Mouse (Mus musculus) MEL (cell line): ENCODE results near the gene Reln. TPM values are rescaled to one million over a fixed set of nuclear protein-coding genes. Genes with fewer than 3 reads are reported as not detected.

ENCODE experiments used
- DNase-seq: peaks from one replicate; pipeline ENCODE4 v3.0.0; 2011; ENCODE audit warnings: low read depth, low spot score
- H3K27ac ChIP-seq: 2 replicates; pipeline ENCODE4 v1.5.1; 2012; ENCODE audit warnings: low read depth, mild to moderate bottlenecking, control low read depth, low read length, moderate library complexity; ENCODE audit not compliant: control insufficient read depth
- H3K27me3 ChIP-seq, 2 experiments: fragments of 150-350 bp in 1 of 2; sonication (generic) in 1 of 2; 2 replicates each; pipeline ENCODE4 v1.6.1; 2012; ENCODE audit warnings: low read length in 2 of 2, mild to moderate bottlenecking in 2 of 2, improper control_type of control experiment in 1 of 2, moderate library complexity in 1 of 2; ENCODE audit not compliant: insufficient read depth in 2 of 2, control insufficient read depth in 1 of 2
- H3K36me3 ChIP-seq, 2 experiments: 2 replicates each; pipeline ENCODE4 v1.6.1; 2012 to 2014; ENCODE audit warnings: low read length in 2 of 2, improper control_type of control experiment in 1 of 2, inconsistent platforms in 1 of 2, mild to moderate bottlenecking in 1 of 2; ENCODE audit not compliant: insufficient read depth in 2 of 2, control insufficient read depth in 1 of 2
- H3K4me1 ChIP-seq, 2 experiments: fragments of 150-350 bp in 1 of 2; sonication (generic) in 1 of 2; 2 replicates each; pipeline ENCODE4 v1.6.1; 2012; ENCODE audit warnings: low read length in 2 of 2, improper control_type of control experiment in 1 of 2, mild to moderate bottlenecking in 1 of 2; ENCODE audit not compliant: insufficient read depth in 2 of 2, control insufficient read depth in 1 of 2
- H3K4me3 ChIP-seq, 2 experiments: fragments of 150-350 bp in 1 of 2; sonication (generic) in 1 of 2; 2 replicates each; pipeline ENCODE4 v1.5.1; 2012; ENCODE audit warnings: low read depth in 2 of 2, low read length in 2 of 2, mild to moderate bottlenecking in 2 of 2, moderate library complexity in 2 of 2, control low read depth in 1 of 2, improper control_type of control experiment in 1 of 2; ENCODE audit not compliant: control insufficient read depth in 1 of 2, insufficient read depth in 1 of 2
- H3K79me2 ChIP-seq: 2 replicates; pipeline ENCODE4 v1.6.1; 2012; ENCODE audit warnings: mild to moderate bottlenecking, low read length, moderate library complexity; ENCODE audit not compliant: control insufficient read depth, poor library complexity, insufficient read depth
- H3K9ac ChIP-seq: 2 replicates; pipeline ENCODE4 v1.6.1; 2012; ENCODE audit warnings: low read depth, mild to moderate bottlenecking, control low read depth, low read length, moderate library complexity; ENCODE audit not compliant: control insufficient read depth, poor library complexity, severe bottlenecking
- H3K9me3 ChIP-seq: fragments of 150-350 bp; sonication (generic); replicated peaks from 2 replicates; pipeline ENCODE4 v1.6.1; 2012; ENCODE audit warnings: mild to moderate bottlenecking, low read length, improper control_type of control experiment, moderate library complexity; ENCODE audit not compliant: insufficient read depth
- CHD2 ChIP-seq: IDR thresholded peaks from 2 replicates; pipeline ENCODE4 v1.6.1; 2011; ENCODE audit warnings: low read length, improper control_type of control experiment
- CTCF ChIP-seq, 3 experiments: IDR thresholded peaks in 2 of 3; conservative IDR thresholded peaks in 1 of 3; 2 replicates each; pipeline ENCODE4 v1.5.1; 2011 to 2012; ENCODE audit warnings: low read length in 3 of 3, low read depth in 2 of 3, mild to moderate bottlenecking in 2 of 3, improper control_type of control experiment in 1 of 3, inconsistent platforms in 1 of 3, mixed read lengths in 1 of 3, moderate library complexity in 1 of 3; ENCODE audit not compliant: control insufficient read depth in 1 of 3, insufficient read depth in 1 of 3, poor library complexity in 1 of 3, severe bottlenecking in 1 of 3
- ELF1 ChIP-seq: IDR thresholded peaks from 2 replicates; pipeline ENCODE4 v1.6.1; 2014; ENCODE audit warnings: low read depth, mild to moderate bottlenecking, inconsistent platforms, low read length, improper control_type of control experiment, moderate library complexity
- EP300 ChIP-seq, 2 experiments: IDR thresholded peaks; 2 replicates each; pipeline ENCODE4 v1.6.1; 2011; ENCODE audit warnings: improper control_type of control experiment in 2 of 2, low read length in 2 of 2, low read depth in 1 of 2, mild to moderate bottlenecking in 1 of 2
- ETS1 ChIP-seq: IDR thresholded peaks from 2 replicates; pipeline ENCODE4 v1.6.1; 2012; ENCODE audit warnings: low read depth, mild to moderate bottlenecking, inconsistent platforms, low read length, improper control_type of control experiment, moderate library complexity
- GABPA ChIP-seq: IDR thresholded peaks from 2 replicates; pipeline ENCODE4 v1.6.1; 2012; ENCODE audit warnings: low read depth, mild to moderate bottlenecking, inconsistent platforms, low read length, improper control_type of control experiment, moderate library complexity
- HCFC1 ChIP-seq: IDR thresholded peaks from 2 replicates; pipeline ENCODE4 v1.6.1; 2012; ENCODE audit warnings: low read depth, mild to moderate bottlenecking, inconsistent platforms, low read length, improper control_type of control experiment, moderate library complexity
- JUND ChIP-seq: IDR thresholded peaks from 2 replicates; pipeline ENCODE4 v1.6.1; 2011; ENCODE audit warnings: low read depth, mild to moderate bottlenecking, improper control_type of control experiment, low read length
- KAT2A ChIP-seq: conservative IDR thresholded peaks from 2 replicates; pipeline ENCODE4 v1.6.1; 2012; ENCODE audit warnings: low read depth, low read length, improper control_type of control experiment, inconsistent platforms
- MAFK ChIP-seq: IDR thresholded peaks from 2 replicates; pipeline ENCODE4 v1.6.1; 2011; ENCODE audit warnings: low read depth, mild to moderate bottlenecking, low read length, improper control_type of control experiment, borderline replicate concordance
- MAZ ChIP-seq: IDR thresholded peaks from 2 replicates; pipeline ENCODE4 v1.6.1; 2012; ENCODE audit warnings: low read depth, mild to moderate bottlenecking, inconsistent platforms, low read length, improper control_type of control experiment
- MEF2A ChIP-seq: IDR thresholded peaks from 2 replicates; pipeline ENCODE4 v1.6.1; 2014; ENCODE audit warnings: low read depth, mild to moderate bottlenecking, inconsistent platforms, low read length, improper control_type of control experiment; ENCODE audit not compliant: poor library complexity, insufficient replicate concordance, severe bottlenecking; ENCODE audit errors: extremely low read depth
- MXI1 ChIP-seq: IDR thresholded peaks from 2 replicates; pipeline ENCODE4 v1.6.1; 2011; ENCODE audit warnings: mild to moderate bottlenecking, low read depth, low read length, improper control_type of control experiment
- MYB ChIP-seq: IDR thresholded peaks from 2 replicates; pipeline ENCODE4 v1.6.1; 2011; ENCODE audit warnings: mild to moderate bottlenecking, low read depth, low read length, improper control_type of control experiment
- MYC ChIP-seq: IDR thresholded peaks from 2 replicates; pipeline ENCODE4 v1.6.1; 2011; ENCODE audit warnings: low read depth, mild to moderate bottlenecking, low read length, improper control_type of control experiment, moderate library complexity
- NELFE ChIP-seq: IDR thresholded peaks from 2 replicates; pipeline ENCODE4 v1.6.1; 2011; ENCODE audit warnings: low read depth, low read length, improper control_type of control experiment
- POLR2AphosphoS2 ChIP-seq: IDR thresholded peaks from 2 replicates; pipeline ENCODE4 v1.6.1; 2011; ENCODE audit warnings: low read length, improper control_type of control experiment
- POLR2AphosphoS5 ChIP-seq: IDR thresholded peaks from 2 replicates; pipeline ENCODE4 v1.6.1; 2012; ENCODE audit warnings: low read depth, borderline replicate concordance, mild to moderate bottlenecking, inconsistent platforms, low read length, moderate library complexity, mixed read lengths
- RAD21 ChIP-seq: IDR thresholded peaks from 2 replicates; pipeline ENCODE4 v1.6.1; 2011; ENCODE audit warnings: mild to moderate bottlenecking, low read depth, low read length, improper control_type of control experiment
- SIN3A ChIP-seq: IDR thresholded peaks from 2 replicates; pipeline ENCODE4 v1.6.1; 2012; ENCODE audit warnings: low read length, improper control_type of control experiment, inconsistent platforms
- SMC3 ChIP-seq: IDR thresholded peaks from 2 replicates; pipeline ENCODE4 v1.6.1; 2011; ENCODE audit warnings: low read depth, low read length, improper control_type of control experiment
- TAL1 ChIP-seq: IDR thresholded peaks from 2 replicates; pipeline ENCODE4 v1.6.1; 2012; ENCODE audit warnings: mild to moderate bottlenecking, inconsistent platforms, low read length, moderate library complexity, mixed read lengths
- TBP ChIP-seq: IDR thresholded peaks from 2 replicates; pipeline ENCODE4 v1.8.0; 2011; ENCODE audit warnings: low read depth, low read length, improper control_type of control experiment
- TCF12 ChIP-seq: IDR thresholded peaks from 2 replicates; pipeline ENCODE4 v1.6.1; 2014; ENCODE audit warnings: low read depth, mild to moderate bottlenecking, inconsistent platforms, low read length, improper control_type of control experiment, moderate library complexity
- USF2 ChIP-seq, 2 experiments: IDR thresholded peaks; 2 replicates each; pipeline ENCODE4 v1.6.1; 2011 to 2012; ENCODE audit warnings: improper control_type of control experiment in 2 of 2, low read length in 2 of 2, borderline replicate concordance in 1 of 2, inconsistent platforms in 1 of 2, low read depth in 1 of 2, mild to moderate bottlenecking in 1 of 2; ENCODE audit not compliant: insufficient read depth in 1 of 2
- ZC3H11A ChIP-seq: IDR thresholded peaks from 2 replicates; pipeline ENCODE4 v1.6.1; 2012; ENCODE audit warnings: low read depth, mild to moderate bottlenecking, inconsistent platforms, low read length, improper control_type of control experiment
- ZMIZ1 ChIP-seq: IDR thresholded peaks from 2 replicates; pipeline ENCODE4 v1.6.1; 2012; ENCODE audit warnings: low read depth, mild to moderate bottlenecking, inconsistent platforms, low read length, improper control_type of control experiment, moderate library complexity
- ZNF384 ChIP-seq: IDR thresholded peaks from 2 replicates; pipeline ENCODE4 v1.6.1; 2012; ENCODE audit warnings: low read depth, mild to moderate bottlenecking, inconsistent platforms, low read length, improper control_type of control experiment
- polyA plus RNA-seq, 2 experiments: library from polyadenylated mRNA; stranded (reverse) in 1 of 2; unstranded in 1 of 2; fragments of >175 nt in 1 of 2; fragments of >200 nt in 1 of 2; gene quantifications; 2 replicates each; pipeline versions ENCODE4 v1.2.1 to v1.2.4; 2012; ENCODE audit warnings: low replicate concordance in 2 of 2, low read depth in 1 of 2; ENCODE audit not compliant: insufficient read length in 2 of 2, insufficient read depth in 1 of 2, missing spikeins in 1 of 2
- total RNA-seq: library from RNA; depleted of rRNA; stranded (reverse); fragments of 300-350 nt; gene quantifications from 2 replicates; pipeline ENCODE4 v1.2.3, GENCODE M21; 2012

The Reln gene
- total and polyA plus RNA-seq, 3 experiments, result not detected

GRCm38 (mm10) chr5:22024108-22024507, 320.4 kb downstream of the Reln start:
- no peaks in the 10 kb centered on the region for H3K4me1 ChIP-seq
- H3K79me2 ChIP-seq, result no peaks in the 10 kb centered on the region
- H3K27ac ChIP-seq, result no peak overlapping the region
- H3K36me3 ChIP-seq, result no peaks in the 10 kb centered on the region
- H3K4me3 ChIP-seq, result no peak overlapping the region
- H3K27me3 ChIP-seq, result no peaks in the 10 kb centered on the region; a peak in 1 of 4 replicates
- H3K9ac ChIP-seq, result no peak overlapping the region
- DNase-seq, result no peak
- TF ChIP-seq MYC, result no peak
- TF ChIP-seq SMC3, result no peak
- TF ChIP-seq SIN3A, result no peak
- no peak for TF ChIP-seq NELFE
- no peak for TF ChIP-seq ETS1
- no peak for TF ChIP-seq MYB
- TF ChIP-seq ZNF384, result no peak
- TF ChIP-seq POLR2AphosphoS2, result no peak
- no peak for TF ChIP-seq MXI1
- TF ChIP-seq JUND, result no peak
- no peak for TF ChIP-seq ZC3H11A
- no peak for TF ChIP-seq TCF12
- no peak for TF ChIP-seq HCFC1
- TF ChIP-seq RAD21, result no peak
- no peak for TF ChIP-seq MAFK
- TF ChIP-seq MAZ, result no peak
- TF ChIP-seq CTCF (IDR thresholded peaks at IDR 0.05 in 2 of 3, conservative IDR thresholded peaks at IDR 0.05 in 1 of 3; ENCODE audit: control insufficient read depth in 1 of 3, insufficient read depth in 1 of 3, low read depth in 2 of 3, low read length in 3 of 3, poor library complexity in 1 of 3, severe bottlenecking in 1 of 3), result no peak
- no peak for TF ChIP-seq GABPA
- TF ChIP-seq CHD2, result no peak
- no peaks in the 10 kb centered on the region for H3K9me3 ChIP-seq

GRCm38 (mm10) chr5:22017896-22018295, 326.6 kb downstream of the Reln start:
- H3K79me2 ChIP-seq, result no peaks in the 10 kb centered on the region
- TF ChIP-seq MYB (no peak), USF2 (IDR thresholded peaks at IDR 0.05; ENCODE audit: borderline replicate concordance in 1 of 2, insufficient read depth in 1 of 2, low read depth in 1 of 2, low read length in 2 of 2) (no peak), ELF1 (no peak), JUND (no peak), KAT2A (no peak), ZMIZ1 (no peak), TAL1 (no peak), MXI1 (no peak), MAFK (no peak), RAD21 (no peak), TBP (no peak), TCF12 (no peak), MEF2A (no peak), SMC3 (no peak), SIN3A (no peak), POLR2AphosphoS2 (no peak), POLR2AphosphoS5 (no peak), EP300 (IDR thresholded peaks at IDR 0.05; ENCODE audit: low read depth in 1 of 2, low read length in 2 of 2) (no peak), CHD2 (no peak), MYC (no peak)
- H3K4me1 ChIP-seq, result no peaks in the 10 kb centered on the region
- no peak overlapping the region for H3K4me3 ChIP-seq
- no peaks in the 10 kb centered on the region for H3K36me3 ChIP-seq
- no peak overlapping the region for H3K9ac ChIP-seq
- no peak for DNase-seq
- no peaks in the 10 kb centered on the region for H3K27me3 ChIP-seq
- H3K9me3 ChIP-seq, result no peaks in the 10 kb centered on the region
- no peak overlapping the region for H3K27ac ChIP-seq
